Mouse (Mus musculus): ENCODE data around the gene Sdc3. TPM values are rescaled to one million over a fixed set of nuclear protein-coding genes. Genes with fewer than 3 reads are reported as not detected.
A peak's percentile ranks its signal among the peaks of the same experiment; 100 is the strongest.

The Sdc3 gene
- polyA plus RNA-seq, 1 experiment from 2014 or later, result 110 TPM

- H3K4me3 ChIP-seq (replicated peaks; ENCODE audit: low read length), result no peak overlapping the region
- H3K4me2 ChIP-seq (replicated peaks), result no peak overlapping the region
- peaks cover 7% of the 10 kb centered on the region for H3K4me1 ChIP-seq (replicated peaks; ENCODE audit: control insufficient read depth, insufficient read depth, low read length)
- 79% methylated on average over 5 of the region's 5 CpGs for WGBS
- H3K9ac ChIP-seq, result no peak overlapping the region
- H3K9me3 ChIP-seq (ENCODE audit: control insufficient read depth, low read length), result no peaks in the 10 kb centered on the region
- DNase-seq (ENCODE audit: low spot score) (no peak), ATAC-seq (ENCODE audit: low FRiP score) (no peak)
- no peaks in the 10 kb centered on the region; the same call in 1 of the 2 replicates for H3K36me3 ChIP-seq (replicated peaks; ENCODE audit: control insufficient read depth, insufficient read depth)
- no peak overlapping the region for H3K27ac ChIP-seq
- no peaks in the 10 kb centered on the region for H3K27me3 ChIP-seq (ENCODE audit: control insufficient read depth, insufficient read depth, low read length)
These were observed 4.8 kb upstream of the Sdc3 start for GRCm38 (mm10) chr4:130787530-130787929.

GRCm38 (mm10) chr4:130790180-130790579, 2.2 kb upstream of the Sdc3 start:
- no peaks in the 10 kb centered on the region for H3K36me3 ChIP-seq (replicated peaks; ENCODE audit: control insufficient read depth, insufficient read depth)
- DNase-seq (ENCODE audit: low spot score) (peak; percentile 93), ATAC-seq (ENCODE audit: low FRiP score) (peak; percentile 12; the same call in 1 of the 2 replicates)
- no peak overlapping the region for H3K4me2 ChIP-seq (replicated peaks)
- no peaks in the 10 kb centered on the region for H3K27me3 ChIP-seq (ENCODE audit: control insufficient read depth, insufficient read depth, low read length)
- no peak overlapping the region for H3K4me3 ChIP-seq (replicated peaks; ENCODE audit: low read length)
- no peaks in the 10 kb centered on the region for H3K9me3 ChIP-seq (ENCODE audit: control insufficient read depth, low read length)
- peaks cover 25% of the 10 kb centered on the region for H3K4me1 ChIP-seq (replicated peaks; ENCODE audit: control insufficient read depth, insufficient read depth, low read length)
- WGBS, result 7% methylated on average over 6 of the region's 6 CpGs
- no peak overlapping the region for H3K9ac ChIP-seq
- H3K27ac ChIP-seq, result no peak overlapping the region

GRCm38 (mm10) chr4:130791811-130792375, 444 bp upstream of the Sdc3 start:
- H3K36me3 ChIP-seq (replicated peaks; ENCODE audit: control insufficient read depth, insufficient read depth), result no peaks in the 10 kb centered on the region
- peak; percentile 53 for DNase-seq (ENCODE audit: low spot score)
- H3K27me3 ChIP-seq (ENCODE audit: control insufficient read depth, insufficient read depth, low read length), result no peaks in the 10 kb centered on the region

GRCm38 (mm10) chr4:130793180-130793501, 804 bp downstream of the Sdc3 start:
- Histone ChIP-seq H3K9me3 (ENCODE audit: control insufficient read depth, low read length) (no peaks in the 10 kb centered on the region), H3K27me3 (ENCODE audit: control insufficient read depth, insufficient read depth, low read length) (no peaks in the 10 kb centered on the region), H3K9ac (peak overlapping the region; percentile 100), H3K4me1 (replicated peaks; ENCODE audit: control insufficient read depth, insufficient read depth, low read length) (peaks cover 37% of the 10 kb centered on the region), H3K4me3 (replicated peaks; ENCODE audit: low read length) (peak overlapping the region; percentile 97), H3K27ac (peak overlapping the region; percentile 89; the same call in 1 of the 2 replicates), H3K4me2 (replicated peaks) (peak overlapping the region; percentile 92), H3K36me3 (replicated peaks; ENCODE audit: control insufficient read depth, insufficient read depth) (no peaks in the 10 kb centered on the region)
- 36% methylated on average over 7 of the region's 7 CpGs for WGBS
- ATAC-seq (ENCODE audit: low FRiP score) (no peak), DNase-seq (ENCODE audit: low spot score) (no peak)

More at GRCm38 (mm10) chr4:130791811-130792375, 444 bp upstream of the Sdc3 start:
- peak; percentile 32 for ATAC-seq (ENCODE audit: low FRiP score)
- H3K9ac ChIP-seq, result peak overlapping the region; percentile 100
- peaks cover 25% of the 10 kb centered on the region for H3K4me1 ChIP-seq (replicated peaks; ENCODE audit: control insufficient read depth, insufficient read depth, low read length)
- H3K27ac ChIP-seq, result peak overlapping the region; percentile 89
- H3K4me2 ChIP-seq (replicated peaks), result peak overlapping the region; percentile 92
- peak overlapping the region; percentile 97 for H3K4me3 ChIP-seq (replicated peaks; ENCODE audit: low read length)
- 6% methylated on average over 19 of the region's 19 CpGs for WGBS
- no peaks in the 10 kb centered on the region for H3K9me3 ChIP-seq (ENCODE audit: control insufficient read depth, low read length)

- H3K4me1 ChIP-seq (replicated peaks; ENCODE audit: control insufficient read depth, insufficient read depth, low read length), result peaks cover 49% of the 10 kb centered on the region
- peak overlapping the region; percentile 43; the same call in 1 of the 2 replicates for H3K9ac ChIP-seq
- no peaks in the 10 kb centered on the region for H3K27me3 ChIP-seq (ENCODE audit: control insufficient read depth, insufficient read depth, low read length)
- WGBS, result 44% methylated on average over 4 of the region's 4 CpGs
- DNase-seq (ENCODE audit: low spot score) (no peak), ATAC-seq (ENCODE audit: low FRiP score) (no peak)
- peak overlapping the region; percentile 92 for H3K4me2 ChIP-seq (replicated peaks)
- H3K9me3 ChIP-seq (ENCODE audit: control insufficient read depth, low read length), result no peaks in the 10 kb centered on the region
- no peak overlapping the region for H3K27ac ChIP-seq
- H3K36me3 ChIP-seq (replicated peaks; ENCODE audit: control insufficient read depth, insufficient read depth), result no peaks in the 10 kb centered on the region
- peak overlapping the region; percentile 22 for H3K4me3 ChIP-seq (replicated peaks; ENCODE audit: low read length)
These were observed 2.4 kb downstream of the Sdc3 start for GRCm38 (mm10) chr4:130794771-130795170.

GRCm38 (mm10) chr4:130795970-130796369, 3.6 kb downstream of the Sdc3 start:
- H3K9ac ChIP-seq, result no peak overlapping the region
- WGBS, result 83% methylated on average over 6 of the region's 6 CpGs
- H3K4me1 ChIP-seq (replicated peaks; ENCODE audit: control insufficient read depth, insufficient read depth, low read length), result peaks cover 49% of the 10 kb centered on the region

GRCm38 (mm10) chr4:130797201-130798051, 5.1 kb downstream of the Sdc3 start:
- ATAC-seq (ENCODE audit: low FRiP score) (no peak; the same call in 1 of the 2 replicates), DNase-seq (ENCODE audit: low spot score) (no peak)
- Histone ChIP-seq H3K27ac (no peak overlapping the region), H3K9me3 (ENCODE audit: control insufficient read depth, low read length) (no peaks in the 10 kb centered on the region), H3K36me3 (replicated peaks; ENCODE audit: control insufficient read depth, insufficient read depth) (no peaks in the 10 kb centered on the region), H3K9ac (peak overlapping the region; percentile 8; the same call in 1 of the 2 replicates), H3K4me2 (replicated peaks) (peak overlapping the region; percentile 21), H3K27me3 (ENCODE audit: control insufficient read depth, insufficient read depth, low read length) (no peaks in the 10 kb centered on the region), H3K4me1 (replicated peaks; ENCODE audit: control insufficient read depth, insufficient read depth, low read length) (peaks cover 51% of the 10 kb centered on the region), H3K4me3 (replicated peaks; ENCODE audit: low read length) (no peak overlapping the region)
- WGBS, result 46% methylated on average over 15 of the region's 15 CpGs

More at GRCm38 (mm10) chr4:130795970-130796369, 3.6 kb downstream of the Sdc3 start:
- ATAC-seq (ENCODE audit: low FRiP score), result no peak
- no peak for DNase-seq (ENCODE audit: low spot score)
- Histone ChIP-seq H3K9me3 (ENCODE audit: control insufficient read depth, low read length) (no peaks in the 10 kb centered on the region), H3K27me3 (ENCODE audit: control insufficient read depth, insufficient read depth, low read length) (no peaks in the 10 kb centered on the region), H3K4me2 (replicated peaks) (0 out of 2 replicates have a peak overlapping the region, but pooled peaks have one; percentile 1), H3K36me3 (replicated peaks; ENCODE audit: control insufficient read depth, insufficient read depth) (no peaks in the 10 kb centered on the region), H3K27ac (no peak overlapping the region), H3K4me3 (replicated peaks; ENCODE audit: low read length) (no peak overlapping the region)

GRCm38 (mm10) chr4:130798416-130798815, 6.1 kb downstream of the Sdc3 start:
- 60% methylated on average over 1 of the region's 1 CpGs for WGBS
- no peak overlapping the region for H3K9ac ChIP-seq

GRCm38 (mm10) chr4:130799118-130799517, 6.8 kb downstream of the Sdc3 start:
- Histone ChIP-seq H3K27me3 (ENCODE audit: control insufficient read depth, insufficient read depth, low read length) (no peaks in the 10 kb centered on the region), H3K27ac (no peak overlapping the region), H3K36me3 (replicated peaks; ENCODE audit: control insufficient read depth, insufficient read depth) (no peaks in the 10 kb centered on the region), H3K9ac (no peak overlapping the region), H3K4me2 (replicated peaks) (no peak overlapping the region), H3K9me3 (ENCODE audit: control insufficient read depth, low read length) (no peaks in the 10 kb centered on the region), H3K4me1 (replicated peaks; ENCODE audit: control insufficient read depth, insufficient read depth, low read length) (peaks cover 52% of the 10 kb centered on the region), H3K4me3 (replicated peaks; ENCODE audit: low read length) (no peak overlapping the region)
- no peak for ATAC-seq (ENCODE audit: low FRiP score)
- WGBS, result 41% methylated on average over 4 of the region's 4 CpGs
- DNase-seq (ENCODE audit: low spot score), result peak; percentile 54

More at GRCm38 (mm10) chr4:130798416-130798815, 6.1 kb downstream of the Sdc3 start:
- no peak overlapping the region for H3K27ac ChIP-seq
- DNase-seq (ENCODE audit: low spot score) (no peak), ATAC-seq (ENCODE audit: low FRiP score) (no peak)
- H3K9me3 ChIP-seq (ENCODE audit: control insufficient read depth, low read length), result no peaks in the 10 kb centered on the region
- H3K36me3 ChIP-seq (replicated peaks; ENCODE audit: control insufficient read depth, insufficient read depth), result no peaks in the 10 kb centered on the region
- H3K27me3 ChIP-seq (ENCODE audit: control insufficient read depth, insufficient read depth, low read length), result no peaks in the 10 kb centered on the region
- H3K4me3 ChIP-seq (replicated peaks; ENCODE audit: low read length), result no peak overlapping the region
- H3K4me2 ChIP-seq (replicated peaks), result no peak overlapping the region
- peaks cover 50% of the 10 kb centered on the region for H3K4me1 ChIP-seq (replicated peaks; ENCODE audit: control insufficient read depth, insufficient read depth, low read length)
